Mouse (Mus musculus) bone marrow, adult 2 months (tissue): ENCODE measurements around the gene Zyg11b. TPM values are rescaled to one million over a fixed set of nuclear protein-coding genes. Genes with fewer than 3 reads are reported as not detected.

Experiments used
- H3K27ac ChIP-seq: fragments of 200-500 bp; 2 replicates; pipeline ENCODE4 v1.5.1; 2012; ENCODE audit warnings: low read depth, mild to moderate bottlenecking, control low read depth, inconsistent platforms, low read length; ENCODE audit not compliant: control insufficient read depth, poor library complexity, insufficient read depth
- H3K4me1 ChIP-seq: fragments of 200-500 bp; 2 replicates; pipeline ENCODE4 v1.6.1; 2011; ENCODE audit warnings: low read length; ENCODE audit not compliant: control insufficient read depth, insufficient read depth
- H3K4me3 ChIP-seq: fragments of 200-500 bp; replicated peaks from 2 replicates; pipeline ENCODE3; 2011; ENCODE audit warnings: mild to moderate bottlenecking, low read depth, low read length, control low read depth; ENCODE audit not compliant: control insufficient read depth
- CTCF ChIP-seq: fragments of 200-500 bp; IDR thresholded peaks from 2 replicates; pipeline ENCODE4 v1.5.1; 2011; ENCODE audit warnings: low read length, control low read depth; ENCODE audit not compliant: control insufficient read depth, insufficient read depth
- POLR2A ChIP-seq: fragments of 200-500 bp; IDR thresholded peaks from 2 replicates; pipeline ENCODE4 v1.6.1; 2011; ENCODE audit warnings: low read depth, mild to moderate bottlenecking, control low read depth, low read length, borderline replicate concordance; ENCODE audit not compliant: control insufficient read depth
- WGBS: fragments of 180-500 bp; shearing (Covaris S2); methylation state at CpG from one replicate; pipeline ENCODE4 v1.1.7; 2018; 5-methylcytosine and 5-hydroxymethylcytosine counted together
- polyA plus RNA-seq: library from polyadenylated mRNA; stranded (reverse); fragments of >200 nt; gene quantifications from 2 replicates; pipeline ENCODE4 v1.2.4, GENCODE M21; 2011; ENCODE audit warnings: low replicate concordance; ENCODE audit not compliant: missing spikeins, insufficient read depth, insufficient read length

The Zyg11b gene
- polyA plus RNA-seq, 1 experiment: 5.5 TPM

GRCm38 (mm10) chr4:108225341-108225872 is 75.5 kb downstream of the Zyg11b start:
- H3K27ac ChIP-seq: no peak overlapping the region
- no peak for TF ChIP-seq CTCF
- no peak for TF ChIP-seq POLR2A
- 83% methylated on average over 3 of the region's 3 CpGs for WGBS
- no peaks in the 10 kb centered on the region for H3K4me1 ChIP-seq
- no peak overlapping the region for H3K4me3 ChIP-seq

GRCm38 (mm10) chr4:108222507-108222906 is 78.4 kb downstream of the Zyg11b start:
- Histone ChIP-seq H3K27ac (no peak overlapping the region), H3K4me3 (no peak overlapping the region), H3K4me1 (no peaks in the 10 kb centered on the region)
- TF ChIP-seq CTCF: no peak
- TF ChIP-seq POLR2A: no peak
- 86% methylated on average over 5 of the region's 5 CpGs for whole genome bisulfite sequencing

GRCm38 (mm10) chr4:108219019-108219418 is 81.9 kb downstream of the Zyg11b start:
- H3K4me1 ChIP-seq: no peaks in the 10 kb centered on the region
- H3K27ac ChIP-seq: no peak overlapping the region
- TF ChIP-seq POLR2A: no peak
- TF ChIP-seq CTCF: no peak
- WGBS: 52% methylated on average over 9 of the region's 9 CpGs
- H3K4me3 ChIP-seq: no peak overlapping the region

GRCm38 (mm10) chr4:108217332-108218179 is 83.3 kb downstream of the Zyg11b start, which contains the start of gene Zyg11a:
Zyg11a (minus strand) TSS chr4:108218048.
- Histone ChIP-seq H3K4me1 (no peaks in the 10 kb centered on the region), H3K27ac (no peak within 1 kb of the TSS), H3K4me3 (no peak within 1 kb of the TSS)
- TF ChIP-seq CTCF: no peak
- no peak for TF ChIP-seq POLR2A
- 5% methylated on average over 107 of the region's 107 CpGs for WGBS

- no peak overlapping the region for H3K27ac ChIP-seq
- no peaks in the 10 kb centered on the region for H3K4me1 ChIP-seq
- 89% methylated on average over 2 of the region's 2 CpGs for WGBS
- H3K4me3 ChIP-seq: no peak overlapping the region
- TF ChIP-seq POLR2A (no peak), CTCF (no peak)
These were observed 87.9 kb downstream of the Zyg11b start for GRCm38 (mm10) chr4:108213023-108213422.

- WGBS: 76% methylated on average over 6 of the region's 6 CpGs
- no peak overlapping the region for H3K4me3 ChIP-seq
- no peaks in the 10 kb centered on the region for H3K4me1 ChIP-seq
- H3K27ac ChIP-seq: no peak overlapping the region
- no peak for TF ChIP-seq POLR2A
- no peak for TF ChIP-seq CTCF
These were observed 96.3 kb downstream of the Zyg11b start for GRCm38 (mm10) chr4:108204629-108205028.

- 59% methylated on average over 2 of the region's 2 CpGs for WGBS
- Histone ChIP-seq H3K4me1 (no peaks in the 10 kb centered on the region), H3K27ac (no peak overlapping the region), H3K4me3 (no peak overlapping the region)
- no peak for TF ChIP-seq POLR2A
- TF ChIP-seq CTCF: no peak
These were observed 101.7 kb downstream of the Zyg11b start for GRCm38 (mm10) chr4:108199236-108199635.

- Histone ChIP-seq H3K4me1 (no peaks in the 10 kb centered on the region), H3K27ac (no peak overlapping the region), H3K4me3 (no peak overlapping the region)
- no peak for TF ChIP-seq CTCF
- TF ChIP-seq POLR2A: no peak
- 82% methylated on average over 6 of the region's 6 CpGs for WGBS
These were observed 104.5 kb downstream of the Zyg11b start for GRCm38 (mm10) chr4:108196277-108196855.
